Mouse (Mus musculus): ENCODE data around the gene Golph3l. TPM values are rescaled to one million over a fixed set of nuclear protein-coding genes. Genes with fewer than 3 reads are reported as not detected.
A peak's percentile ranks its signal among the peaks of the same experiment; 100 is the strongest.

The Golph3l gene
- total and polyA plus RNA-seq, 2 experiments: 2.5 to 5.2 TPM

- Histone ChIP-seq H3K36me3 (ENCODE audit: control insufficient read depth, insufficient read depth, low read length) (peaks cover 42% of the 10 kb centered on the region), H3K4me3 (ENCODE audit: insufficient read depth, low read depth, low read length) (no peak overlapping the region)
- 74% methylated on average over 2 of the region's 2 CpGs for WGBS
These were observed 74.8 kb downstream of the Golph3l start for GRCm38 (mm10) chr3:95663486-95663885.

GRCm38 (mm10) chr3:95663969-95664608 is 75.4 kb downstream of the Golph3l start:
- DNase-seq (ENCODE audit: extremely low read depth, low read depth, low spot score): peak; percentile 53

More at GRCm38 (mm10) chr3:95663486-95663885, 74.8 kb downstream of the Golph3l start:
- peak overlapping the region; percentile 15; the same call in 1 of the 2 replicates for H3K9ac ChIP-seq (ENCODE audit: low read depth, low read length)
- TF ChIP-seq POLR2A (IDR thresholded peaks at IDR 0.05; ENCODE audit: extremely low read depth, insufficient read depth, low read length) (no peak), CTCF (IDR thresholded peaks at IDR 0.05; ENCODE audit: low read depth, low read length) (no peak)
- H3K4me1 ChIP-seq (ENCODE audit: control insufficient read depth, insufficient read depth, low read length): peaks cover 57% of the 10 kb centered on the region
- H3K27me3 ChIP-seq (ENCODE audit: control insufficient read depth, insufficient read depth, low read length): no peaks in the 10 kb centered on the region
- peaks cover 26% of the 10 kb centered on the region for H3K79me2 ChIP-seq (ENCODE audit: control insufficient read depth, insufficient read depth, low read length)
- H3K27ac ChIP-seq (replicated peaks; ENCODE audit: insufficient read depth, low read depth, low read length): peak overlapping the region; percentile 76
- no peak for DNase-seq (ENCODE audit: extremely low read depth, low read depth, low spot score)

GRCm38 (mm10) chr3:95664940-95665352 is 76.2 kb downstream of the Golph3l start:
- Histone ChIP-seq H3K79me2 (ENCODE audit: control insufficient read depth, insufficient read depth, low read length) (peaks cover 13% of the 10 kb centered on the region), H3K9ac (ENCODE audit: low read depth, low read length) (peak overlapping the region; percentile 39), H3K27me3 (ENCODE audit: control insufficient read depth, insufficient read depth, low read length) (no peaks in the 10 kb centered on the region), H3K27ac (replicated peaks; ENCODE audit: insufficient read depth, low read depth, low read length) (peak overlapping the region; percentile 76), H3K36me3 (ENCODE audit: control insufficient read depth, insufficient read depth, low read length) (peaks cover 40% of the 10 kb centered on the region), H3K4me1 (ENCODE audit: control insufficient read depth, insufficient read depth, low read length) (peaks cover 64% of the 10 kb centered on the region), H3K4me3 (ENCODE audit: insufficient read depth, low read depth, low read length) (no peak overlapping the region)
- DNase-seq (ENCODE audit: extremely low read depth, low read depth, low spot score): no peak
- 74% methylated on average over 4 of the region's 4 CpGs for WGBS
- TF ChIP-seq POLR2A (IDR thresholded peaks at IDR 0.05; ENCODE audit: extremely low read depth, insufficient read depth, low read length): no peak

More at GRCm38 (mm10) chr3:95663969-95664608, 75.4 kb downstream of the Golph3l start:
- Histone ChIP-seq H3K36me3 (ENCODE audit: control insufficient read depth, insufficient read depth, low read length) (peaks cover 42% of the 10 kb centered on the region), H3K4me1 (ENCODE audit: control insufficient read depth, insufficient read depth, low read length) (peaks cover 60% of the 10 kb centered on the region), H3K27me3 (ENCODE audit: control insufficient read depth, insufficient read depth, low read length) (no peaks in the 10 kb centered on the region), H3K4me3 (ENCODE audit: insufficient read depth, low read depth, low read length) (no peak overlapping the region), H3K27ac (replicated peaks; ENCODE audit: insufficient read depth, low read depth, low read length) (peak overlapping the region; percentile 76), H3K9ac (ENCODE audit: low read depth, low read length) (0 out of 2 replicates have a peak overlapping the region, but pooled peaks have one; percentile 19), H3K79me2 (ENCODE audit: control insufficient read depth, insufficient read depth, low read length) (peaks cover 21% of the 10 kb centered on the region)
- 64% methylated on average over 3 of the region's 3 CpGs for WGBS
- no peak for TF ChIP-seq CTCF (IDR thresholded peaks at IDR 0.05; ENCODE audit: low read depth, low read length)

- no peaks in the 10 kb centered on the region for H3K27me3 ChIP-seq (ENCODE audit: control insufficient read depth, insufficient read depth, low read length)
- H3K9ac ChIP-seq (ENCODE audit: low read depth, low read length): no peak overlapping the region
- peaks cover 6% of the 10 kb centered on the region for H3K79me2 ChIP-seq (ENCODE audit: control insufficient read depth, insufficient read depth, low read length)
- DNase-seq (ENCODE audit: extremely low read depth, low read depth, low spot score): peak; percentile 84
- H3K27ac ChIP-seq (replicated peaks; ENCODE audit: insufficient read depth, low read depth, low read length): peak overlapping the region; percentile 88
- no peak overlapping the region for H3K4me3 ChIP-seq (ENCODE audit: insufficient read depth, low read depth, low read length)
- H3K4me1 ChIP-seq (ENCODE audit: control insufficient read depth, insufficient read depth, low read length): peaks cover 63% of the 10 kb centered on the region
- WGBS: 7% methylated on average over 6 of the region's 6 CpGs
- H3K36me3 ChIP-seq (ENCODE audit: control insufficient read depth, insufficient read depth, low read length): peaks cover 28% of the 10 kb centered on the region
- no peak for TF ChIP-seq CTCF (IDR thresholded peaks at IDR 0.05; ENCODE audit: low read depth, low read length)
These were observed 77.5 kb downstream of the Golph3l start for GRCm38 (mm10) chr3:95666124-95666844.

- WGBS: 46% methylated on average over 4 of the region's 4 CpGs
- peak overlapping the region; percentile 37 for H3K9ac ChIP-seq (ENCODE audit: low read depth, low read length)
- H3K4me3 ChIP-seq (ENCODE audit: insufficient read depth, low read depth, low read length): no peak overlapping the region
- H3K36me3 ChIP-seq (ENCODE audit: control insufficient read depth, insufficient read depth, low read length): peaks cover 25% of the 10 kb centered on the region
- no peaks in the 10 kb centered on the region for H3K27me3 ChIP-seq (ENCODE audit: control insufficient read depth, insufficient read depth, low read length)
- H3K27ac ChIP-seq (replicated peaks; ENCODE audit: insufficient read depth, low read depth, low read length): peak overlapping the region; percentile 88
- no peak for TF ChIP-seq CTCF (IDR thresholded peaks at IDR 0.05; ENCODE audit: low read depth, low read length)
- TF ChIP-seq POLR2A (IDR thresholded peaks at IDR 0.05; ENCODE audit: extremely low read depth, insufficient read depth, low read length): no peak
- H3K79me2 ChIP-seq (ENCODE audit: control insufficient read depth, insufficient read depth, low read length): peaks cover 6% of the 10 kb centered on the region
- H3K4me1 ChIP-seq (ENCODE audit: control insufficient read depth, insufficient read depth, low read length): peaks cover 68% of the 10 kb centered on the region
- no peak for DNase-seq (ENCODE audit: extremely low read depth, low read depth, low spot score)
These were observed 78.8 kb downstream of the Golph3l start for GRCm38 (mm10) chr3:95667521-95667920.

- no peak overlapping the region for H3K4me3 ChIP-seq (ENCODE audit: insufficient read depth, low read depth, low read length)
- peak overlapping the region; percentile 88 for H3K27ac ChIP-seq (replicated peaks; ENCODE audit: insufficient read depth, low read depth, low read length)
- peak; percentile 76 for DNase-seq (ENCODE audit: extremely low read depth, low read depth, low spot score)
- H3K79me2 ChIP-seq (ENCODE audit: control insufficient read depth, insufficient read depth, low read length): peaks cover 2% of the 10 kb centered on the region; the same call in 1 of the 2 replicates
- H3K27me3 ChIP-seq (ENCODE audit: control insufficient read depth, insufficient read depth, low read length): no peaks in the 10 kb centered on the region
- H3K4me1 ChIP-seq (ENCODE audit: control insufficient read depth, insufficient read depth, low read length): peaks cover 66% of the 10 kb centered on the region
- peak overlapping the region; percentile 37 for H3K9ac ChIP-seq (ENCODE audit: low read depth, low read length)
- H3K36me3 ChIP-seq (ENCODE audit: control insufficient read depth, insufficient read depth, low read length): peaks cover 20% of the 10 kb centered on the region
- TF ChIP-seq POLR2A (IDR thresholded peaks at IDR 0.05; ENCODE audit: extremely low read depth, insufficient read depth, low read length) (no peak), CTCF (IDR thresholded peaks at IDR 0.05; ENCODE audit: low read depth, low read length) (no peak)
- WGBS: 11% methylated on average over 7 of the region's 7 CpGs
These were observed 79.3 kb downstream of the Golph3l start for GRCm38 (mm10) chr3:95668026-95668425.

Other genes starting within 250 kb of the Golph3l start
- 13.3 and 15.7 TPM in 2 replicates for gene Setdb1, start 231.7 kb upstream of the Golph3l start, total RNA-seq (2014; rRNA removed)
- 6.3 and 8.6 TPM in 2 replicates for gene Setdb1, start 231.7 kb upstream of the Golph3l start, polyA plus RNA-seq (2012; rRNA removed)
- gene 4930558C23Rik, start 186.1 kb upstream of the Golph3l start, total RNA-seq (2014; rRNA removed): not detected in 2 replicates
- gene 4930558C23Rik, start 186.1 kb upstream of the Golph3l start, polyA plus RNA-seq (2012; rRNA removed): not detected in 2 replicates
- 23.6 and 24.3 TPM in 2 replicates for gene Arnt, start 154.5 kb upstream of the Golph3l start, total RNA-seq (2014; rRNA removed)
- 14.2 and 20.8 TPM in 2 replicates for gene Arnt, start 154.5 kb upstream of the Golph3l start, polyA plus RNA-seq (2012; rRNA removed)
- gene Ctsk, start 89.7 kb upstream of the Golph3l start, total RNA-seq (2014; rRNA removed): 0.81 and 1.3 TPM in 2 replicates
- 0.09 and 0.60 TPM in 2 replicates for gene Ctsk, start 89.7 kb upstream of the Golph3l start, polyA plus RNA-seq (2012; rRNA removed)
- 60.6 and 77.4 TPM in 2 replicates for gene Ctss, start 62.1 kb upstream of the Golph3l start, total RNA-seq (2014; rRNA removed)
- gene Ctss, start 62.1 kb upstream of the Golph3l start, polyA plus RNA-seq (2012; rRNA removed): 9.1 and 13.5 TPM in 2 replicates
- not detected in 2 replicates for gene Hormad1, start 29.3 kb upstream of the Golph3l start, total RNA-seq (2014; rRNA removed)
- not detected in 2 replicates for gene Hormad1, start 29.3 kb upstream of the Golph3l start, polyA plus RNA-seq (2012; rRNA removed)
- 23.5 and 25.1 TPM in 2 replicates for gene Ensa, start 36.1 kb downstream of the Golph3l start, total RNA-seq (2014; rRNA removed)
- 5.0 and 5.2 TPM in 2 replicates for gene Ensa, start 36.1 kb downstream of the Golph3l start, polyA plus RNA-seq (2012; rRNA removed)
- gene Mcl1, start 69.9 kb downstream of the Golph3l start, total RNA-seq (2014; rRNA removed): 57.5 and 92.2 TPM in 2 replicates
- gene Mcl1, start 69.9 kb downstream of the Golph3l start, polyA plus RNA-seq (2012; rRNA removed): 38.7 and 39.4 TPM in 2 replicates
- gene Adamtsl4, start 99.0 kb downstream of the Golph3l start, total RNA-seq (2014; rRNA removed): 0.55 and 1.6 TPM in 2 replicates
- gene Adamtsl4, start 99.0 kb downstream of the Golph3l start, polyA plus RNA-seq (2012; rRNA removed): 2.5 and 4.7 TPM in 2 replicates
- gene Ecm1, start 150.6 kb downstream of the Golph3l start, total RNA-seq (2014; rRNA removed): 48.1 and 87.7 TPM in 2 replicates
- 354 and 374 TPM in 2 replicates for gene Ecm1, start 150.6 kb downstream of the Golph3l start, polyA plus RNA-seq (2012; rRNA removed)
- 18.9 and 22.2 TPM in 2 replicates for gene Tars2, start 171.3 kb downstream of the Golph3l start, total RNA-seq (2014; rRNA removed)
- gene Tars2, start 171.3 kb downstream of the Golph3l start, polyA plus RNA-seq (2012; rRNA removed): 24.6 and 26.5 TPM in 2 replicates
- gene Rprd2, start 229.9 kb downstream of the Golph3l start, total RNA-seq (2014; rRNA removed): 7.6 and 9.3 TPM in 2 replicates
- 5.1 and 7.9 TPM in 2 replicates for gene Rprd2, start 229.9 kb downstream of the Golph3l start, polyA plus RNA-seq (2012; rRNA removed)

Data from liver, adult 2 months (tissue).